Comparison of ENCODE assay signal across 8 mouse cellular contexts in the genomic region with DNA sequence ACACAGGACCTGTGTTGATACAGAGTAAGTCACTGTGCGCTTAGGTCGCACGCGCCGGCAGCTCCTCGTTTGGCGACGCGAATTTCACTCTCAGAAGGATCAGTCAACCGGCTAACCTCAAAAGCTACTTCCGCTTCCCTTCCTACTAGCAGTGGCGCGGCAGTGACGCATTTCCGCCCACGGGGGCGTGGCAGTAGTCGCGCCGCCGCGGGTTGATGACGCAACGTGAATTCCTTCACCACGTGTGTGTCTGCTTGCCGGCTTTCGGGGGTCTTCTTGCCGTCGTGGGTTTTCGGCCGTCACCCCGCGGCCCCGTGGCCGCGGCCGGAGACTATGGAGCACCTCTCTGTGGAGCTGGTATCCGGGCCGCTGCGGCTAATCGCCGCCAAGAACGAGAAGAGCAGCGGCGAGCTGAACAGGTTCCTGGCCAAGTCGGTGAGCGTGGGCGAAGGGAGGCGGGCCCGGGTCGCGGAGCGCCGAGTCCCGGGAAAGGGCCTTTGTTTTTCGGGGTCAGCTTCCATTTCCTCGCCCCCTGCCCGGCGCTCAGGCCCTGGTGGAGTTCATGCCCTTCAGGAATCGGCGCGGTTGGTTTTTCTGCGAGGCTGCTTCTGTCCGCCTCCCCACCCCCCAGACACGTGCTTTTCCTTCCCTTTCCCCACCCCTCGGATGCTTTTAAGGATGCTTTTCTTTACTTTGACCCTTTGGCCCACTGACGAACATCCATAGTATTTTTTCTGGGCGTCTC. TPM values are rescaled to one million over a fixed set of nuclear protein-coding genes. Genes with fewer than 3 reads are reported as not detected.
DNase-seq lines count a peak whose midpoint lies in the region; ATAC-seq and TF ChIP-seq lines count a peak whose summit lies in the region.

A gene (plus strand): TSS at position 202 of the 745 bp plus-strand sequence.

- peak; percentile 97 for ATAC-seq in erythroid progenitor cell, adult 5-6 weeks (replicated peaks; ENCODE audit: low FRiP score, poor library complexity, severe bottlenecking)
- ATAC-seq in heart, embryonic 12.5 days (ENCODE audit: insufficient number of reproducible peaks, low FRiP score), result peak; percentile 90
- ATAC-seq in kidney, postnatal 0 days (replicated peaks; ENCODE audit: low FRiP score, low read depth), result peak; percentile 93
- ATAC-seq in liver, embryonic 11.5 days (replicated peaks; ENCODE audit: low FRiP score), result peak; percentile 83
- ATAC-seq in stomach, embryonic 14.5 days (ENCODE audit: insufficient number of reproducible peaks, insufficient read depth, low FRiP score, low read depth), result peak; percentile 89

- WGBS in heart, embryonic 12.5 days, result under 1% methylated on average over 67 of the region's 68 CpGs
- under 1% methylated on average over 68 of the region's 68 CpGs for WGBS in kidney, postnatal 0 days
- under 1% methylated on average over 68 of the region's 68 CpGs for WGBS in liver, embryonic 11.5 days
- WGBS in stomach, embryonic 14.5 days, result under 1% methylated on average over 67 of the region's 68 CpGs

- peak within 1 kb of the TSS; percentile 62; the same call in 1 of the 2 replicates for H3K27ac ChIP-seq in heart, embryonic 12.5 days (ENCODE audit: poor library complexity, severe bottlenecking)
- H3K27ac ChIP-seq in kidney, postnatal 0 days, result peak within 1 kb of the TSS; percentile 85
- H3K27ac ChIP-seq in liver, embryonic 11.5 days (ENCODE audit: low read depth, low read length), result peak within 1 kb of the TSS; percentile 57
- H3K27ac ChIP-seq in stomach, embryonic 14.5 days (ENCODE audit: low read length), result no peak within 1 kb of the TSS

- H3K4me1 ChIP-seq in heart, embryonic 12.5 days (replicated peaks), result peaks cover 15% of the 10 kb centered on the region
- no peaks in the 10 kb centered on the region for H3K4me1 ChIP-seq in kidney, postnatal 0 days (replicated peaks; ENCODE audit: insufficient read depth, low read length)
- peaks cover 7% of the 10 kb centered on the region for H3K4me1 ChIP-seq in liver, embryonic 11.5 days (replicated peaks; ENCODE audit: control insufficient read depth, insufficient read depth, low read length)
- H3K4me1 ChIP-seq in stomach, embryonic 14.5 days (ENCODE audit: control insufficient read depth, insufficient read depth, low read length), result 0 out of 2 replicates have a peak, but pooled peaks cover 5% of the 10 kb centered on the region

- no peaks in the 10 kb centered on the region for H3K27me3 ChIP-seq in heart, embryonic 12.5 days (replicated peaks)
- H3K27me3 ChIP-seq in kidney, postnatal 0 days (ENCODE audit: insufficient read depth, low read length), result no peaks in the 10 kb centered on the region
- no peaks in the 10 kb centered on the region for H3K27me3 ChIP-seq in liver, embryonic 11.5 days (replicated peaks; ENCODE audit: control insufficient read depth, insufficient read depth, low read length)
- H3K27me3 ChIP-seq in stomach, embryonic 14.5 days (ENCODE audit: control insufficient read depth, insufficient read depth, low read length), result no peaks in the 10 kb centered on the region

- TF ChIP-seq CTCF in kidney, postnatal 0 days (IDR thresholded peaks at IDR 0.05; ENCODE audit: low read depth), result no peak

- peak; percentile 95 for DNase-seq in CD4-positive helper T cell, adult 2 months (ENCODE audit: low read depth, low spot score)
- peak; percentile 87 for DNase-seq in brain, embryonic 18.5 days (ENCODE audit: low read depth, low spot score)
- DNase-seq in kidney, postnatal 0 days (ENCODE audit: low spot score), result peak; percentile 96
- peak; percentile 92 for DNase-seq in liver, embryonic 11.5 days (ENCODE audit: low spot score)
- DNase-seq in naive thymus-derived CD4-positive, alpha-beta T cell, adult 2 months (ENCODE audit: low read depth), result peak; percentile 96

- H3K9ac ChIP-seq in heart, embryonic 12.5 days, result peak within 1 kb of the TSS; percentile 78
- H3K9ac ChIP-seq in kidney, postnatal 0 days (ENCODE audit: low read depth, low read length), result peak within 1 kb of the TSS; percentile 59
- H3K9ac ChIP-seq in liver, embryonic 11.5 days (ENCODE audit: low read depth, low read length), result peak within 1 kb of the TSS; percentile 82
- peak within 1 kb of the TSS; percentile 48 for H3K9ac ChIP-seq in stomach, embryonic 14.5 days (replicated peaks; ENCODE audit: low read depth, low read length)

- H3K4me3 ChIP-seq in heart, embryonic 12.5 days, result peak within 1 kb of the TSS; percentile 94
- peak within 1 kb of the TSS; percentile 97 for H3K4me3 ChIP-seq in kidney, postnatal 0 days (replicated peaks; ENCODE audit: low read depth, low read length)
- H3K4me3 ChIP-seq in liver, embryonic 11.5 days (ENCODE audit: low read depth, low read length), result peak within 1 kb of the TSS; percentile 97
- H3K4me3 ChIP-seq in stomach, embryonic 14.5 days (ENCODE audit: low read depth, low read length), result peak within 1 kb of the TSS; percentile 82

- peaks cover 14% of the 10 kb centered on the region for H3K36me3 ChIP-seq in heart, embryonic 12.5 days
- 0 out of 2 replicates have a peak, but pooled peaks cover 3% of the 10 kb centered on the region for H3K36me3 ChIP-seq in kidney, postnatal 0 days (ENCODE audit: insufficient read depth, low read length)
- H3K36me3 ChIP-seq in liver, embryonic 11.5 days (ENCODE audit: control insufficient read depth, insufficient read depth, low read length), result no peaks in the 10 kb centered on the region
- peaks cover 5% of the 10 kb centered on the region for H3K36me3 ChIP-seq in stomach, embryonic 14.5 days (ENCODE audit: control insufficient read depth, insufficient read depth, low read length)

- peak within 1 kb of the TSS; percentile 76 for H3K4me2 ChIP-seq in heart, embryonic 12.5 days
- peak within 1 kb of the TSS; percentile 70 for H3K4me2 ChIP-seq in kidney, postnatal 0 days (ENCODE audit: low read length)
- H3K4me2 ChIP-seq in liver, embryonic 11.5 days, result peak within 1 kb of the TSS; percentile 84
- peak within 1 kb of the TSS; percentile 55 for H3K4me2 ChIP-seq in stomach, embryonic 14.5 days (replicated peaks; ENCODE audit: low read depth, low read length)

- no peaks in the 10 kb centered on the region for H3K9me3 ChIP-seq in heart, embryonic 12.5 days (replicated peaks)
- no peaks in the 10 kb centered on the region for H3K9me3 ChIP-seq in kidney, postnatal 0 days (replicated peaks; ENCODE audit: low read length)
- no peaks in the 10 kb centered on the region for H3K9me3 ChIP-seq in liver, embryonic 11.5 days (ENCODE audit: control insufficient read depth, low read length)
- H3K9me3 ChIP-seq in stomach, embryonic 14.5 days (ENCODE audit: control insufficient read depth, low read depth, low read length), result no peaks in the 10 kb centered on the region

RNA-seq across cellular contexts. Expression of the gene that starts here (rescaled TPM):
- total RNA-seq in erythroid progenitor cell, adult 5-6 weeks (2015; ENCODE audit: low replicate concordance), result 10.8 and 15.5 TPM in 2 replicates
- total RNA-seq in erythroid progenitor cell, adult 5-6 weeks (2017; ENCODE audit: low replicate concordance), result 3.2 and 6.5 TPM in 2 replicates
- 9.5 and 10.7 TPM in 2 replicates for polyA plus RNA-seq in heart, embryonic 12.5 days (2016; fragmentation: Nextera tagmentation; extraction: Ambion mirVana)
- 7.0 and 7.4 TPM in 2 replicates for polyA plus RNA-seq in kidney, postnatal 0 days (2015; fragmentation: Nextera tagmentation; extraction: Ambion mirVana)
- 18.3 and 23.8 TPM in 2 replicates for polyA plus RNA-seq in liver, embryonic 11.5 days (2014; fragmentation: Nextera tagmentation; extraction: Ambion mirVana)
- 26.6 and 28.5 TPM in 2 replicates for polyA plus RNA-seq in stomach, embryonic 14.5 days (2014; fragmentation: Nextera tagmentation; extraction: Ambion mirVana)
